9 mouse cellular contexts compared by ENCODE assay signal in genomic region chr8:73007489-73007888, GRCm38 (mm10).
A peak's percentile ranks its signal among the peaks of the same experiment; 100 is the strongest.
DNase-seq lines count a peak whose midpoint lies in the region; ATAC-seq lines count a peak whose summit lies in the region.
"Had no signal": no experiment of that assay in that cellular context is flagged by ENCODE, and none has a peak within 500 bp of the region (broad histone marks: within the 10 kb centered on the region; RNA-seq: fewer than 3 reads in every experiment).

No protein-coding gene starts in this region.

- peak; percentile 46 to 52 for DNase-seq in left cerebral cortex, adult 18-20 months (ENCODE audit: low spot score in 2 of 2)
- no peak for DNase-seq in left cerebral cortex, adult 11 months (ENCODE audit: low spot score)
- peak; percentile 23 for DNase-seq in R1 (ENCODE audit: low read depth, low spot score)
- peak; percentile 28 for DNase-seq in embryo, embryonic 11 days
- DNase-seq in right cerebral cortex, postnatal 10 days (ENCODE audit: low spot score in 2 of 2): peak; percentile 47
- DNase-seq in spleen, postnatal 36 days (ENCODE audit: low spot score in 2 of 2): no peak
- no peak for DNase-seq in spleen, postnatal 10 days (ENCODE audit: low spot score in 2 of 2)

- H3K4me1 ChIP-seq in kidney, embryonic 15.5 days: no peaks in the 10 kb centered on the region

- WGBS in kidney, embryonic 15.5 days: 44% methylated on average over 2 of the region's 2 CpGs

- no peak overlapping the region for H3K4me2 ChIP-seq in kidney, embryonic 15.5 days
- H3K4me2 ChIP-seq: heart, embryonic 13.5 days had no signal

- no peaks in the 10 kb centered on the region for H3K27me3 ChIP-seq in kidney, embryonic 15.5 days
- H3K27me3 ChIP-seq: heart, embryonic 13.5 days had no signal

- H3K36me3 ChIP-seq in kidney, embryonic 15.5 days: no peaks in the 10 kb centered on the region
- H3K36me3 ChIP-seq: heart, embryonic 13.5 days had no signal

- H3K27ac ChIP-seq in kidney, embryonic 15.5 days: no peak overlapping the region
- H3K27ac ChIP-seq: heart, embryonic 13.5 days had no signal

- no peak overlapping the region for H3K9ac ChIP-seq in kidney, embryonic 15.5 days
- H3K9ac ChIP-seq: heart, embryonic 13.5 days had no signal

- ATAC-seq in kidney, embryonic 15.5 days (replicated peaks; ENCODE audit: low FRiP score): 0 out of 2 replicates have a peak, but pooled peaks have one; percentile 29

- H3K4me3 ChIP-seq in kidney, embryonic 15.5 days (replicated peaks): no peak overlapping the region
- H3K4me3 ChIP-seq: heart, embryonic 13.5 days had no signal

- H3K9me3 ChIP-seq in kidney, embryonic 15.5 days (replicated peaks): no peaks in the 10 kb centered on the region
- H3K9me3 ChIP-seq: heart, embryonic 13.5 days had no signal

Comparison
In these comparisons a context has a peak if more than half of its experiments do, and no peak if none do; other contexts are left out.
1. DNase-seq: peak in left cerebral cortex, adult 18-20 months (2 of 2), R1 (single experiment), embryo, embryonic 11 days (single experiment) and right cerebral cortex, postnatal 10 days (2 of 2); none in left cerebral cortex, adult 11 months (single experiment), spleen, postnatal 36 days (0 of 2) and spleen, postnatal 10 days (0 of 2).